Mouse (Mus musculus) spleen, postnatal 4 days (tissue): ENCODE data around the gene Clps.
A peak's percentile ranks its signal among the peaks of the same experiment; 100 is the strongest.

ENCODE experiments used
- DNase-seq, 2 experiments: peaks; one replicate each; pipeline ENCODE4 v3.0.0; 2022; ENCODE audit warnings: low spot score in 2 of 2

Gene Clps

DNA sequence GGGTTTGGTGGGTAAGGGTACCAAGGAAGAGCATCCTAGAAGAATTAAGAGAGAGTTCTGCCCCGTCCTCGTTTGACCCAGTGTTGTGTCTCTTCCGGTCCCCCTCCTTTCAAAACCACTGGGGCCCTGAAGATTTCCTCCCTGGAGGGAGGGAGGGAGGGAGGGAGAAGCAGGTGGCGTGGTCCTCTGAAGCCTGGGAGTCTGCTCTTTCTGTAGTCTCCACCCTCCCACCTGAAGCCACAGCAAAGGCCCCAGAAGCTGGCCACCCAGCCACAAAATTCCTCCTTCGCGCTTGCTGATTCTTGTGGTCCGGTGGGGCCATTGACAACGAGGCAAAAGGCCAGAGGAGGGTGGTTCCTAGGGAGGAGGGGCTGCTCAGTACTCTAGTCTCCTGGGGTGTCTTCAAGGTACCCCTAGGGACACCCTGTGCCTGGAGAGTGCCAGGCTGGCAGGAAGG lies 41.9 kb downstream of the Clps start:
- DNase-seq, result no peak

DNA sequence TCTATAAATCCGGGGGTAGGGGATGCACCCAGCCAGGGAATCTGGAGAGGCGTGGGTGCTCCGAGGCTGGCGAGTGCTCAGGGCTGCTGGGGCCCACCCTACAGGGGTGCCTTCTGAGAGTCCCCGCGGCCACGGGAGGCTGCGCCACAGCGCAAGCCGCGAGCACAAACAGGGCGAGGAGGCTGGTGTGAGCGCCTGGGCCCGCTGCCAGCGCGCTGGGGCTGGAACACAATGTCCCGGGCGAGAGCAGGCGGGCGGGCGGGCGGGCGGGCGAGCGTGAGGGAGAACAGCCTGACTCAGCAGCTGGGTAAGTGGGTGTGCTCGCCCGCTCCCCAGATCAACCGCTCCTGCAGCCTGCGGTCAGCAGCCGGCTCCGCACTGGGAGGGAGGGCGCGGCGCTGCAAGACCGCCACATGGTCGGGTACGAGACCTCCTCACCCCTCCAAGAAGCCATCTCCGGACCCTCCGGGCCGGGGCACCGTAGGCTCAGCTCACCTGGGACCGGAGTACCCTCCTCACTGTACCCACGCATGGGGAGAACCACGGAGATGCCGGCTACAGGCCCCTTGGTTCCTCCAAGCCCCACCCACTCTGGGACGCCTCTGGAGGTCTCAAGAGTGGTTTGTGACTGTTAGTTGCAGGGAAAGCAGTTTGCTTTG lies 42.5 kb downstream of the Clps start:
- peak; percentile 64 to 80 for DNase-seq

DNA sequence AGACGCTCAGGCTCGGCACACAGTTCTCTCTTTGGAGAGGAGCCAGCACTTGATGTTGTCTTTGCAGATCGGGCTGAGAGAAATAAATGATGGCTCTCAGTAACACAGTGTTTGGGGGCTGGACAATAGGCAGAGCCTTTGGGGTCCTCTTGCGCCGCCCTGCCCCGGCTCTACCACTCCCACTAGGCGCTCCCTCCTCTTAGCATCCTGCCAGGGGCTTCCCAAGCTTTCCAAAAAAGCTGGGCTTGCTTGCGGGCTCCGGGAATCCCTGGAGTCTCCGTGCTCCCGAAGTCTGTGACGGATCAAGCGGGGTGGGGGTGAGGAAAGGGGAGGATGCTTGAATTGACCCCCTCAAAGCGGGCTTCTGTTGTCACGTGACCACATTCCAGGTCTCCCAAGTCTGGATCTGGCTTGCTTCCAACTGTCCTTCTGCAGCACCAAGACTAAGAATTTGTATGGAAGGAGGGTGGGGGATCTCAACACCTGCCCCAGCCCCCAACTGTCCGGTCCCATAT lies 43.1 kb downstream of the Clps start, which contains the start of gene Fkbp5:
Gene Fkbp5, minus strand, starts transcription at position 87 of the 515 bp plus-strand sequence.
- DNase-seq, result no peak

- no peak for DNase-seq
Observed at GRCm38 (mm10) chr17:28516881-28517280, 43.7 kb downstream of the Clps start.

- DNase-seq, result peak in 1 of 2 experiments; percentile 32
Observed at GRCm38 (mm10) chr17:28515431-28516341, 44.9 kb downstream of the Clps start.

- DNase-seq, result no peak
Observed at GRCm38 (mm10) chr17:28514555-28514954, 46.0 kb downstream of the Clps start.

- peak in 1 of 2 experiments; percentile 27 for DNase-seq
Observed at GRCm38 (mm10) chr17:28513844-28514243, 46.7 kb downstream of the Clps start.

DNA sequence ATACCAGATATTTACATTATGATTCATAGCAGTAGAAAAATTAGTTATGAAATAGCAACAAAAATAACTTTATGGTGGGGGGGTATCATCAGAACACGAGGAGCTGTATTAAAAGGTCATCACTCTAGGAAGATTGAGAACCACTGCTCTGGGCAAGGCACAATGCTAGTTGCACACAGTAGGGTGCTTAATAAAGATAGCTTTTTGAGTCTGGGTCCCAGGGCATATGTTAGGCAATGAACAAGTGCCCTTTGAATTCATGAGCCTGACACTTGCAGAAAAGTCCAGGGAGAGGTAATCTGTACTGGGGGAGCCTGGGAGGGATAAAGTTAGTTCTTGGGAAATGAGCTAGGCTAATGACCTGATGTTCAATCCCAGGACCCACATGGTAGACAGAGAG lies 47.2 kb downstream of the Clps start:
- DNase-seq, result no peak

DNA sequence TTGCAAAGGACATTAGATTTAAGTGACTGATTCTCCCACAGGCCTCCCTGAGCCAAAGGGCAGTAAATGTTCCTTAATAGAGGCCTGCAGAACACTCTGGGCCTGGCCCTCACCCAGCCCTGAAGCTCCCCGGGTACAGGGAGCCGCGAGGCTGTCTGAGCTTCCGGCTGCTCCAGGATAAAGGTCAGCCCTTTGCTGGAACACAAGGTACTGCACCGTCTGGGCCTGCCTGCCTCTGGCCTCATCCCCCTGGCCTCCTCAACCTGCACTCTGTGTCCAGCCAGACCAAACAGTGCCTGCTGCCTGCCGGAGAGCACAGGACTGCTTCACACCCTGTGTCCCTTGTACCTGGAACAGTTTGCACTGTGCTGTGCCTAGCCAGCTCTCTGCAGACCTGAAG lies 47.9 kb downstream of the Clps start:
- no peak for DNase-seq

GRCm38 (mm10) chr17:28511616-28512541 lies 48.7 kb downstream of the Clps start:
- no peak for DNase-seq

- no peak for DNase-seq
Observed at GRCm38 (mm10) chr17:28510445-28511342, 49.9 kb downstream of the Clps start.
